Mouse (Mus musculus) liver, embryonic 13.5 days (tissue): ENCODE results near the gene Pgap2. TPM values are rescaled to one million over a fixed set of nuclear protein-coding genes. Genes with fewer than 3 reads are reported as not detected.

Source experiments
- ATAC-seq: fragments of 200-750 bp; cut with Nextera tagmentation; 2 replicates; pipeline ENCODE4 v1.8.0; 2017; ENCODE audit warnings: low read depth, mild to moderate bottlenecking, moderate number of reproducible peaks, moderate library complexity
- DNase-seq: peaks from one replicate; pipeline ENCODE4 v3.0.0; 2022
- H3K27ac ChIP-seq: fragments of 300-500 bp; sonication (generic); 2 replicates; pipeline ENCODE4 v1.5.1; 2015; ENCODE audit warnings: moderate library complexity, mild to moderate bottlenecking, inconsistent platforms
- H3K27me3 ChIP-seq: fragments of 300-500 bp; sonication (generic); 2 replicates; pipeline ENCODE4 v1.6.1; 2015; ENCODE audit warnings: mild to moderate bottlenecking, inconsistent platforms
- H3K36me3 ChIP-seq: fragments of 300-500 bp; sonication (generic); 2 replicates; pipeline ENCODE4 v1.6.1; 2015; ENCODE audit warnings: mild to moderate bottlenecking, inconsistent platforms
- H3K4me1 ChIP-seq: fragments of 300-500 bp; sonication (generic); replicated peaks from 2 replicates; pipeline ENCODE4 v1.6.1; 2015; ENCODE audit warnings: inconsistent platforms
- H3K4me2 ChIP-seq: fragments of 300-500 bp; sonication (generic); 2 replicates; pipeline ENCODE4 v1.6.1; 2015; ENCODE audit warnings: inconsistent platforms, mild to moderate bottlenecking, moderate library complexity
- H3K4me3 ChIP-seq: fragments of 300-500 bp; sonication (generic); replicated peaks from 2 replicates; pipeline ENCODE4 v1.5.1; 2015; ENCODE audit warnings: mild to moderate bottlenecking, inconsistent platforms
- H3K9ac ChIP-seq: fragments of 300-500 bp; sonication (generic); 2 replicates; pipeline ENCODE4 v1.6.1; 2015; ENCODE audit warnings: mild to moderate bottlenecking, inconsistent platforms
- H3K9me3 ChIP-seq: fragments of 300-500 bp; sonication (generic); replicated peaks from 2 replicates; pipeline ENCODE4 v1.6.1; 2016; ENCODE audit warnings: inconsistent platforms
- WGBS: fragments of 180-500 bp; shearing (Covaris S2); methylation state at CpG from one replicate; pipeline ENCODE4 v1.1.7; 2015; ENCODE audit not compliant: insufficient replicate concordance; 5-methylcytosine and 5-hydroxymethylcytosine counted together
- polyA plus RNA-seq: library from polyadenylated mRNA; unstranded; fragments of >200 nt; fragmentation: Nextera tagmentation; extraction: Ambion mirVana; gene quantifications from 2 replicates; pipeline ENCODE4 v1.2.1, GENCODE M21; 2015

Gene Pgap2
- polyA plus RNA-seq, 1 experiment from 2014 or later, result 23.3 TPM

DNA sequence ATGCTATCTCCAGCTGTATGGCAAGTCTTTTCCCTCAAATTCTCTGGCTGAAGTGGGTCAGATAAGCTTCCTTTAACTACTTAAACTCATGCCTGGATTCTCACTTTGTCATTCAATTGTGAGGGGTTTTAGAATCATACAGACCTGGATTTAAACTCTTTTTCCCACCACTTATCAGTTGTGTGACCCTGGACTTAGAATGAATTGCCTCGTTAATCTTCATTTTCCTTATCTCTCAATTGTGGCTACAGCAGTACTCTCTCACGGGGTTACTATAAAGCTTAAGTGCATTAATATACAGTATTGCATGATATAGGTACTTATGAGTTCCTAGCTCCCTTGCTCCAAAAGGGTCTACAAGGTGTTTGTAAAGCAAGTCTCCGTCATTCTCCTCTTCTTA is 32.9 kb downstream of the Pgap2 start:
- peak overlapping the region; percentile 98; the same call in 1 of the 2 replicates for H3K27ac ChIP-seq
- 32% methylated on average over 3 of the region's 3 CpGs for WGBS
- no peaks in the 10 kb centered on the region for H3K27me3 ChIP-seq
- H3K9me3 ChIP-seq, result no peaks in the 10 kb centered on the region
- no peak overlapping the region for H3K4me2 ChIP-seq
- no peak for DNase-seq
- peaks cover 61% of the 10 kb centered on the region for H3K36me3 ChIP-seq
- H3K4me3 ChIP-seq, result no peak overlapping the region
- no peak overlapping the region for H3K9ac ChIP-seq
- H3K4me1 ChIP-seq, result peaks cover 67% of the 10 kb centered on the region
- no peak for ATAC-seq

DNA sequence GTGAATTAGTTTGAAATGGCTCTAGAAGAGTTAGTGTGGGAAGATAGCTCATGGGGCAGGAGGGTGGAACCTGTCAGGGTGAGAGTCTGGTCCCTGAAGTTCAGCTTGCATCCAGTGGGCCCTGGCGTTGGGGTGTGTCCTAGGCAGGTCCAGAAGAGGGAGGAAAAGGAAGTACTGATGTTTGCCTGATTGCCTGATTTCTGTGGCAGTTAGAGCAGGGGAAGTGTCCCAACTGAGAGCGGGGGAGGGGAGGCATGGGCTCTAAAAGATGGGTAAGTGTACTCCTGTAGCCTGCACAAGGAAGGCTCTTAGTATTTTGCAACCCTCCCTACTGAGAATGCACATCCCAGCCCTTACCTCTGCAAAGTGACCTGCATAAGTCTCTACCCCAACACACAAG is 33.9 kb downstream of the Pgap2 start:
- Histone ChIP-seq H3K27ac (peak overlapping the region; percentile 98), H3K4me1 (peaks cover 77% of the 10 kb centered on the region), H3K4me2 (peak overlapping the region; percentile 98), H3K36me3 (peaks cover 51% of the 10 kb centered on the region), H3K4me3 (no peak overlapping the region), H3K9ac (peak overlapping the region; percentile 43; the same call in 1 of the 2 replicates), H3K27me3 (no peaks in the 10 kb centered on the region), H3K9me3 (no peaks in the 10 kb centered on the region)
- no peak; the same call in 1 of the 2 replicates for ATAC-seq
- WGBS, result 26% methylated on average over 2 of the region's 2 CpGs
- DNase-seq, result no peak

DNA sequence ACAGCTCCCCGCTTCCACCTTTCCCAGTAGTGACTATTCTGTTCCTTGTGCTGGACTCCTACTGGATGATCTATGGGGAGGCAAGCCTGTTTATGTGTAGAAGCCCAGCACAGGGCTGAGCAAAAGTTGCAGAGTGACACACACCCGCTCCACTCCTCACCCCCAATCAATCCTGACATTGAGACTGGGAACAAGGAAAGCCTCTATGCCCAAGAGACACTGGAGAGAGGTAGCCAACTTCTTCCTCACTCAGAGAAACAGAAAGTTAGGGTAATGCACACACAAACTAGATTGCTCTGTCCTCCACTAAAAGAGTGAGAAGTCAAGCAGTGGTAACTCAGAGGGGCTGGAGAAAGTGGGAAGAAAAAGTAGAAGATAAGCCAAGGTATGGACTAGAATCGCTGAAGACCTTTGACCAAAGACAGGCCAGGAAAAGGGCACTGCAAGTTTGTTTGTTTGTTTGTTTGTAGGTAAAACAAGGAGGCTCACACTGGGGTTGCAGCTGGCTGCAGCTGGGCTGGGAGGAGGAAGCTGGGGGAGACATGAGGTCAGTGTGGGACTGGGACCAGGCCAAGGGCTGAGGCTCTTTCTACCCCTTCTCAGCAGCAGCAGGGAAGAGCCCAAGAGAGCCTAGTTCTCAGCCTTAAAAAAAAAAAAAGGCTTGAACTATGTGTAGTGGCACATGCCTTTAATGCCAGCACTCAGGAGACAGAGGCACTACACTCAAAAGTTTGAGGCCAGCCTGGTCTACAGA is 35.0 kb downstream of the Pgap2 start:
- Histone ChIP-seq H3K36me3 (peaks cover 40% of the 10 kb centered on the region), H3K9me3 (no peaks in the 10 kb centered on the region), H3K27ac (peak overlapping the region; percentile 98), H3K4me1 (peaks cover 80% of the 10 kb centered on the region), H3K27me3 (no peaks in the 10 kb centered on the region), H3K4me3 (no peak overlapping the region), H3K9ac (peak overlapping the region; percentile 93), H3K4me2 (peak overlapping the region; percentile 98)
- DNase-seq (no peak), ATAC-seq (no peak)
- 61% methylated on average over 3 of the region's 3 CpGs for WGBS

DNA sequence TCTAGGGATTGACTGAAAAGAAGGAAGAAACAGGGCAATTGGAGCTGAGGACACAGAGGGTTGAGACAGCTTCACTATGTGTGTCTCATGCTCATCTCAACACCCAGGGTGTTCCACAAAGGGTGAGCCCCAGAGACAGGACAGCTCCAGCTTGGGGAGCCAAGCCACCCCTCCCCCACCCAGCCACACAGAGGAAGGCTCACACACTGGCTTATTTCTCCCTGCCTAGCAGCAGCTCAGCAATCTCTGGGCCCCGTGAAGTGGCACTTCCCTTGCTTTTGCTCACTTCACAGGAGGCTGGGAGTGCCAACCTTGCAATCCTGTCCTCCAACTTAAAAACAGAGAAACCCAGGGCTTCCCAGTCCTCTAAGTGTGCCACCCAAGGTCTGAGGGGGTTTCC is 35.8 kb downstream of the Pgap2 start:
- Histone ChIP-seq H3K4me3 (peak overlapping the region; percentile 90), H3K4me2 (peak overlapping the region; percentile 98), H3K27me3 (no peaks in the 10 kb centered on the region), H3K27ac (peak overlapping the region; percentile 98), H3K9ac (peak overlapping the region; percentile 93), H3K36me3 (peaks cover 32% of the 10 kb centered on the region), H3K9me3 (no peaks in the 10 kb centered on the region), H3K4me1 (peaks cover 80% of the 10 kb centered on the region)
- 0% methylated on average over 1 of the region's 1 CpGs for WGBS
- no peak for DNase-seq
- no peak for ATAC-seq

DNA sequence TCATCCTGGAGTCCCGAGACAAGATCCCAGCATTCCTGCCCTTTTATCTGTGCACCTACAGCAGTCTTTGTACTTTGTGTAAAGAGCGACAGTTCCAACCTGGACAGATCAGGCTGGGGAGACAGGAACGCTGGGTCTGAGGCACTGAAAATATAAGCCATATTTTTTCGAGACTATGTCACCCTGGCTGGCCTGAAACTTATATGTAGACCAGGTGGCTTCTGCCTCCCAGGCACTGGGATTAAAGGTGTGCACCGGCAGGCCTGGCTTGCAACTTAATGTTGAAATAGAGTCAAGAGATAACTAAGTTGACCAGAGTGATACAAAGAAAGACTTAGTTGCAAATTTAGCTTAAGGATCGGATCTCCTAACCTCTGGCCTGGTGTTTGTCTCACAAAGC is 36.3 kb downstream of the Pgap2 start:
- Histone ChIP-seq H3K9ac (peak overlapping the region; percentile 93), H3K4me3 (peak overlapping the region; percentile 90), H3K27ac (peak overlapping the region; percentile 98), H3K4me1 (peaks cover 80% of the 10 kb centered on the region), H3K36me3 (peaks cover 27% of the 10 kb centered on the region), H3K4me2 (peak overlapping the region; percentile 98), H3K27me3 (no peaks in the 10 kb centered on the region), H3K9me3 (no peaks in the 10 kb centered on the region)
- no peak for ATAC-seq
- 42% methylated on average over 6 of the region's 6 CpGs for WGBS
- DNase-seq, result no peak

DNA sequence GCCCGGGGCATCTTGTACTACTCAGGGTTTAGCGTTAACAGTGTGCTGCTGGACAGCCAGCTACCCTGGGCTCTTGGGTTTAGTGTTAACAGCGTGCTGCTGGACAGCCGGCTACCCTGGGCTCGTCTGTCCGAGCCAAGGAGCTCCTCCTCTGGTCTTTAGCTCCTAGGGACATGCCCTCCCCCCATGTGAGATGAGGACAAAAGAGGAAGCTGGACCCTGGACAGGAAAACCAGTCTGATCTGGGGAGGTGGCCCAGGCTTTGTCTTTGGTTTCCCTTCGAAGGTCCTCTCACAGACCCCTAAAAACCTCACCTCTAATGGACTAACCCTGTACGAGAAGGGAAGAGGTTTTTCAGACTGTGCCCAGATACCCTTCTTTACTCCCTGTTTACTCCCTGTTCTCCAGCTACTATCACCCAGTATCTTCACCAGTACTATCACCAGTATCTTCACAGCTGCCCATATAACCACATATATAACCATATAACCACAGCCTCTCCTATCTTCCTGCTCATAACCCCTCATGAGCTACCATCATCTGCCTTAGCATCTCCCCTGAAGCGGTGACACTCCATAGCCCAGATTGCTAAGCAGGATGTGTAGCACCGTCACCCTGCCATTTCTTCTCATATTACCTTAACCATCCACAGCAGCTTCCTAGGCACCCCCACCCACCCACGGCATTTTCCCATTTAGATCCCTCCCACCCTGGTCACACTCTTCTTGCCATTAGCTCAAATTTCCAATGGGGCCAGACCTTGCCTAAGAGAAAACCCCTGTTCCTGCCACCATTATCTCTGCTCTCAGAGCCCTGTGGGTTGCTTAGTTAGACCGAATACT is 37.2 kb downstream of the Pgap2 start:
- peak overlapping the region; percentile 90 for H3K4me3 ChIP-seq
- H3K27me3 ChIP-seq, result no peaks in the 10 kb centered on the region
- no peak for ATAC-seq
- no peaks in the 10 kb centered on the region for H3K9me3 ChIP-seq
- peak overlapping the region; percentile 98 for H3K27ac ChIP-seq
- peaks cover 83% of the 10 kb centered on the region for H3K4me1 ChIP-seq
- peaks cover 18% of the 10 kb centered on the region; the same call in 1 of the 2 replicates for H3K36me3 ChIP-seq
- no peak for DNase-seq
- H3K4me2 ChIP-seq, result peak overlapping the region; percentile 98
- 18% methylated on average over 12 of the region's 12 CpGs for WGBS
- H3K9ac ChIP-seq, result peak overlapping the region; percentile 93

DNA sequence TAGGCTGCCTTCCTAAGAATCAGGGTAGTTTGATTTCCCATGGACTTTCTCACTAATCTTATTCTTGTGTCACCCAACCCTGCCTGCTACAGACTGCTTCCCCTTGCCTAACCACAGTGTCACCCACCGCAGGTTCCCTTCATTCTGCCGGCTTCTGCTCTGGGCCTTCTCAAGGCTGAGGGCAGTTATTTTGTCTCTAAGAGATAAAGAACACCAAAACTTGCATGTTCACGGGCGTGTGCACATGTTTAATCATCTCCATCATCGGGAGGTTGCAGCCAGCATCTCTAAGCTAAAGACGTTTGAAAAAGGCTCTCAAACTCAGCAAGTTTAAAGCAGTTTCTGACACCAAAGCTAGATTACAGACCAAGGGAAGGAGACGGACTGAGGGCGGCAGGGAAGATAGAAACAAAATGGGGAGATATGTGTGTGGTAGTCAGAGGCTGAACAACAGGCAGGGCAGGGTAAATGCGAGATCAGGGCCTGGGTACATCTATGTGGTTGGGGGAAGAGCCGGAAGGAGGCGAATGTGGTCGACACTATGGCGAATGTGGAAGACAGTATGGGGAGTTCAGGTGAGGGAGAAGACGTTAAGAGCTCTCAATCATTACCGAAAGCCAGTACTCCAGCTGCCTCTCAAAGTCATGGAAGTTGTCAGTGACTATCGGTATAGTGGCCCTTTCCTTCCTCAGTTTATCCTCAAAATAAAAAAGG is 38.8 kb downstream of the Pgap2 start:
- DNase-seq, result peak; percentile 29
- peak; percentile 6; the same call in 1 of the 2 replicates for ATAC-seq
- H3K27ac ChIP-seq, result peak overlapping the region; percentile 98

DNA sequence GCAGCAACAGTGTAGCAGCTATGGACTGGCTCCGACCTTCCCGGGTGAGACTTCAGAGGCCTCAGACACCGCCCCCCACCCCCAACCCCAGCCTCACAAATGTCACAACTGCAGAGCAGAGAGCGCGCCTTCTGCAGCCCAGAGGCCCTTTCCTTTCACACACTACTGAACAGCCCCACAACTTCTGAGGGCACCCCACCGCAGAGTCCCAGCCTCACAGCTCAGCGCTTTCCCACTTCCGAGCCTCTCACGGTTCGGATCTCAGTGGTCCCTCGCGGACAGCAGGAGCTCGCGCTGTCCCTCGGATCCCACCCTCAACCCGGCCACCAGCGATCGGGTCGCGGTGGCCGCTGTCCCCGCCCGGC is 39.5 kb downstream of the Pgap2 start:
- Histone ChIP-seq H3K4me2 (peak overlapping the region; percentile 98), H3K9me3 (no peaks in the 10 kb centered on the region), H3K27me3 (no peaks in the 10 kb centered on the region), H3K4me1 (peaks cover 76% of the 10 kb centered on the region), H3K36me3 (peaks cover 4% of the 10 kb centered on the region; the same call in 1 of the 2 replicates), H3K4me3 (peak overlapping the region; percentile 90), H3K9ac (peak overlapping the region; percentile 93), H3K27ac (peak overlapping the region; percentile 98)
- WGBS, result under 1% methylated on average over 23 of the region's 23 CpGs
- DNase-seq (no peak), ATAC-seq (peak; percentile 36)

More for the DNA sequence above, 38.8 kb downstream of the Pgap2 start:
- no peaks in the 10 kb centered on the region for H3K27me3 ChIP-seq
- peaks cover 77% of the 10 kb centered on the region for H3K4me1 ChIP-seq
- H3K9me3 ChIP-seq, result no peaks in the 10 kb centered on the region
- peak overlapping the region; percentile 90 for H3K4me3 ChIP-seq
- 4% methylated on average over 16 of the region's 16 CpGs for WGBS
- H3K9ac ChIP-seq, result peak overlapping the region; percentile 93
- peaks cover 9% of the 10 kb centered on the region; the same call in 1 of the 2 replicates for H3K36me3 ChIP-seq
- H3K4me2 ChIP-seq, result peak overlapping the region; percentile 98

DNA sequence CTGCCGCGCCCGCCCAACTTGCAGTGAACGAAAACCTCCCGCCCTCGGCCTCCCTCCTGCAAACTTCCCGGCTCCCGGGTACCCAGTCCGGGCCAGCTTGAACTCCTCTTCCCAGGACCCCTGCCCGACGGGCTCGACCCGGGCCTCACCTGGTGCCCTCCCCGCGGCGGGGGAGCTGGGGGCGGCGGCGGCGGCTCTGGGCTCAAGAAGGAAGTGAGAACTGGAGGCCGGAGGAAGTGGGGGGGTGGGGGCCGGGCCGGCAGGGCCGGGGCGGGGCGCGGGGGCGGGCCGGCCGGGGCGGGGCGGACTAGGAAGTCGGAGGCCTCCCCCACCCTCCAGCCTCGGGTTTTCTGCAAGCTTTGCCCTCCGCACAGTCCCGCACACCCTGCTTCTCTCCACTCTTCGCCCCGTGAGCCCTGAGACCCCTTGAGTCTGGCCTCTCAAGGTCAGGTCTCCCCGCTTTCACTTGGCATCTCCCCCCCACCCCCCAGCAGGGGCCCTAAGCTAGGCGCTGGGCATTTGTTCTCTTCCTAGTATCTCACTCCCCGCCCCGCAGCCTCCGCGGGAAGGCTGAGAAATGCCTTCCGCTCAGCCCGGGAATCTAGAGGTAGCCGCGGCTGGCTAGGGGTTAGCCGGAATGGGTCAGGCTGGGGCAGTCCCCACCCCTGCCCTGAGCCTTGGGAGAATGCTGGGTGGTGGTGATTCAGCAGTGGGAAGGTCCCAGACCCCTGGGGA is 40.1 kb downstream of the Pgap2 start:
- peak overlapping the region; percentile 90 for H3K4me3 ChIP-seq
- no peaks in the 10 kb centered on the region for H3K9me3 ChIP-seq
- peaks cover 71% of the 10 kb centered on the region for H3K4me1 ChIP-seq
- H3K4me2 ChIP-seq, result peak overlapping the region; percentile 98
- H3K36me3 ChIP-seq, result no peaks in the 10 kb centered on the region
- no peaks in the 10 kb centered on the region for H3K27me3 ChIP-seq
- DNase-seq (peak; percentile 68), ATAC-seq (peak; percentile 81)
- peak overlapping the region; percentile 98 for H3K27ac ChIP-seq
- 0% methylated on average over 39 of the region's 49 CpGs for WGBS
- H3K9ac ChIP-seq, result peak overlapping the region; percentile 93

DNA sequence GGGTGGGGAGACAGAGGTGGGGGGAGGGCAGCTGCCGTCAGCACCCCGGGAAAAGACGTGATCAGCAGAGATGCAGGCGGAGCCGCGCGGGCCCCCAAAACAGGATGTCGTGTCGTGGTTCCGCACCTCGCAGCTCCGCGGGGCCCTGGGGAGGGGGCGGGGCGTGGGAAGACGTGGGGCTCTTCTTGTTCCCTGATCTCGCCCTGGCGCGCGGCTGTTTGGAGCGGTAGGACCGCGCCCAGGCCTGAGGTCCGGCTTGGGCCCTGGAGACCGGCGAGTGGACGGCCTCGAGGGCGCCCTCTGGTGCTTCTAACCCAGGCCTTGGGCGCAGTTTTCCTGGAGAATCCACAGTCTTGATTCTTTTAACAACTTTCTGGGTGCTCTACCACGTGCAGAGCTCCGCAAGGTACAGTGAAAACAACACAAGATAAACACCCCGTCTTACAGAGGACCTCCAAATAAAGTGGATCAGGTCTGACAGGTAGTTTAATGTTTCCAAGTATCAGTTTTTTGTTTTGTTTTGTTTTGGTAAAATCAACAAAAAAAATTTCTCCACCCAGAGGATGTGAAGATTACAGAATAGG is 40.7 kb downstream of the Pgap2 start:
- H3K27ac ChIP-seq, result peak overlapping the region; percentile 98
- WGBS, result under 1% methylated on average over 33 of the region's 33 CpGs
- peak overlapping the region; percentile 98 for H3K4me2 ChIP-seq
- H3K9me3 ChIP-seq, result no peaks in the 10 kb centered on the region
- peak overlapping the region; percentile 90 for H3K4me3 ChIP-seq
- no peaks in the 10 kb centered on the region for H3K36me3 ChIP-seq
- DNase-seq (peak; percentile 81), ATAC-seq (peak; percentile 72)
- H3K9ac ChIP-seq, result peak overlapping the region; percentile 93
- H3K4me1 ChIP-seq, result peaks cover 64% of the 10 kb centered on the region
- no peaks in the 10 kb centered on the region for H3K27me3 ChIP-seq
